Mouse (Mus musculus): Measurements from ENCODE around the gene Prss53.

DNA sequence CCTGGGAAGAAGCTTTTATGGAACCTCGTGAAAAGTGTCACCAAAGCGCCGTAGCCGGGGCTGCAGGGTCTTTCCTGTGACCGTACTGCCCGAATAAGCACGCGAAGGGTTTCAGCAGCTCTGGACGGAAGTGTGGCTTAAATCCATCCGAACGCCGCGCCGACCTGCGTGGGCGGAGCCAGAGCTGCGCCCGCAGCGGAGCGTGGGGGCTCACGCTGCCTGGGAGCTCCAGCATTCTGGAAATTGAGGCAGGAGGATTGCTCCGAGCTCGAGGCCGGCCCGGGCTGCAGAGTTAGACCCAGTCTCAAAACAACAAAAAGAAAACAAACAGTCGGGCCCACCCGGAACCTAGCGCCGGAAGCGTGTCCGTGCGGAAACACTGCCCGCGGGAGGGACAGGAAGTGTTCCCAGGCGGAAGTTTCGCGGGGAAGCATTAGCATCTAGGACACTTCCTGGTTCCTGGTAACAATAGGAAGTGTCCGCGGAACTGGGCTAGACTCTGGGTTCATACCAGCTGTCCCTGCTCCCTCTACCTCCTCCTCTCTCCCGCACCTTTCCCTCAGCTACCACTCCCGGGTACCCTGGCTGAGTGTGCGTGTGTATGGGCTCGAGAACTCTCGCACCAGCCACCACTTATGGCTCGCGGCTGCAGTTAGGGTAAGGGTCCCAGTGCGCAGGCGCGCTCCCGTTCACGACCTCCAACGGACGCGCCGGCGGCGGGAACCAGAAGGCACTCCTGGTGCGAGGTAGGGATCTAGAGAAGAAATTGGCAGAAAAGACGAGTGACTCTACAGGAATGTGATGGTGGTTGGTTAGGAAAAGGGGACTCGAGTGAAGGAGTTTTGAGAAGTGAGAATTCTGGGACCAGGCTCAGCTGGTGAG, 14.1 kb downstream of the Prss53 start, which contains the start of gene Zfp668:
- TF ChIP-seq BHLHE40 (IDR thresholded peaks at IDR 0.05; ENCODE audit: borderline replicate concordance, low read depth, low read length), result no peak
- no peak for TF ChIP-seq CTCF (IDR thresholded peaks at IDR 0.05 in 2 of 3, conservative IDR thresholded peaks at IDR 0.05 in 1 of 3; ENCODE audit: control insufficient read depth in 1 of 3, insufficient read depth in 1 of 3, low read depth in 2 of 3, low read length in 3 of 3, poor library complexity in 1 of 3, severe bottlenecking in 1 of 3)
- peak; percentile 75 for TF ChIP-seq TBP (IDR thresholded peaks at IDR 0.05; ENCODE audit: low read depth, low read length)
- peak; percentile 87; the same call in 1 of the 2 replicates for TF ChIP-seq E2F4 (IDR thresholded peaks at IDR 0.05; ENCODE audit: borderline replicate concordance, low read depth, low read length)
- peak; percentile 27 to 83 for TF ChIP-seq POLR2A (IDR thresholded peaks at IDR 0.05; ENCODE audit: control insufficient read depth in 1 of 2, insufficient read depth in 1 of 2, low read depth in 1 of 2, low read length in 2 of 2, poor library complexity in 1 of 2)
- TF ChIP-seq RAD21 (IDR thresholded peaks at IDR 0.05; ENCODE audit: low read depth, low read length), result no peak
- TF ChIP-seq ZMIZ1 (IDR thresholded peaks at IDR 0.05; ENCODE audit: low read depth, low read length), result peak; percentile 54; the same call in 1 of the 2 replicates
- TF ChIP-seq ZNF384 (IDR thresholded peaks at IDR 0.05; ENCODE audit: low read depth, low read length), result no peak
- TF ChIP-seq CHD1 (IDR thresholded peaks at IDR 0.05; ENCODE audit: low read depth, low read length), result peak; percentile 44; the same call in 1 of the 2 replicates
- no peak for TF ChIP-seq GATA1 (IDR thresholded peaks at IDR 0.05; ENCODE audit: low read depth, low read length)
- no peak for TF ChIP-seq MEF2A (IDR thresholded peaks at IDR 0.05; ENCODE audit: extremely low read depth, insufficient replicate concordance, low read depth, low read length, poor library complexity, severe bottlenecking)

Measured in MEL (cell line).